Mouse (Mus musculus): ENCODE results near the gene Hbb-y. TPM values are rescaled to one million over a fixed set of nuclear protein-coding genes. Genes with fewer than 3 reads are reported as not detected.
"Not testable (repeated sequence)": the region's sequence is repeated elsewhere in the genome, so short reads cannot be mapped to it uniquely, and the experiment has no call there.

Hbb-y gene
- polyA plus RNA-seq, 1 experiment = 571 TPM

DNA sequence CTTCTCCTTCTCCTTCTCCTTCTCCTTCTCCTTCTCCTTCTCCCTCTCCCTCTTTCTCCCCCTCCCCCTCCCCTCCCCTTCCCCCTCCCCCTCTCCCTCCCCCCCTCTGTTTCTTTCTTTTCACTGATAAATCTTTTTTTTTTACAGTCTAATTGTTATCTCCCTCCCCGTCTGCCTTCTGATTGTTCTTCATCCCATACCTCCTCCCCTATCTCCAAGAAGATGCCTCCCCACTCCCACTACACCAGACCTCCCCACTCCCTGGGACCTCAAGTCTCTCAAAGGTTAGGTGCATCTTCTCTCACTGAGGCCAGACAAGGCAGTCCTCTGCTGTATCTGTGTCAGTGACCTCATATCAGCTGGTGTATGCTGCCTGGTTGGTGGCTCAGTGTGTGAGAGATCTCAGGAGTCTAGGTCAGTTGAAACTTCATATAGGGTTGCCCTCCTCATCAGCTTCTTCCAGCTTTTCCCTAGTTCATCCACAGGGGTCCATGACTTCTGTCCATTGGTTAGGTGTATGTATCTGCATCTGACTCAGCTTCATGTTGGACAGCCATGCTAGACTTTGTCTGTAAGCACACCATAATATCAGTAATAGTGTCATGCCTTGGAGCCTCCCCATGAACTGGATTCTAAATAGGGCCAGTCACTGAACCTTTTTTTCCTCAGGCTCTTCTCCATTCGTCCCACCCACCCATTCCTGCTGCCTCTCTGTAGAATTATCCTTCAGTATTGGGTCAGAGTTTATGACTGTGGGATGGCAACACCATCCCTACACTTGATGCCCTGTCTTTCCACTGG is 8.3 kb downstream of the Hbb-y start:
- no peak for DNase-seq (ENCODE audit: low read depth)
- TF ChIP-seq POLR2A (IDR thresholded peaks at IDR 0.05; ENCODE audit: borderline replicate concordance, extremely low read depth, insufficient read depth, insufficient read length, poor library complexity, severe bottlenecking) (no peak), CTCF (IDR thresholded peaks at IDR 0.05; ENCODE audit: borderline replicate concordance, extremely low read depth, insufficient read depth, insufficient read length) (no peak)

DNA sequence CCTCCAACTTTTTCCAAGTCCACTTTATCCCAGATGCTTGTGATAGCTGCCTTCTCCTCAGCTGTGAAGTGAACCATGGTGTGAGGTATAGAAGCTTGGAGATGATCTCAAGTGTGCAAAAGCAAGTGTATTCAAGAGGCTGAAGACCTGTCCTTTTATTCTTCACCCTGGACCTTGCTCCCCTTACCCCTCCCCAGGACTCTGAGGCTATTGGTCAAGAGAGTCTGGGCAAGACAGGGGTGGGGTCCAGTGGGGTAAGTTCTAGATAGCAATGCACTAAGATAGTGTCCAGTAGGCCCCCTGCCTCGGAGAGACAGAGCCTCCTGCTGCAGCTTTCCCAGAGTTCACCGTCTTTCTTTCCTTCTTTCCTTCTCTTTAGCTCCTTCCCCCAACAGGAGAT is 10.0 kb downstream of the Hbb-y start, which contains the start of gene Hbb-bh1:
Gene Hbb-bh1 (minus strand): TSS at position 131 of the 400 bp plus-strand sequence.
- no peak for DNase-seq (ENCODE audit: low read depth)
- TF ChIP-seq CTCF (IDR thresholded peaks at IDR 0.05; ENCODE audit: borderline replicate concordance, extremely low read depth, insufficient read depth, insufficient read length) (no peak), POLR2A (IDR thresholded peaks at IDR 0.05; ENCODE audit: borderline replicate concordance, extremely low read depth, insufficient read depth, insufficient read length, poor library complexity, severe bottlenecking) (no peak)

DNA sequence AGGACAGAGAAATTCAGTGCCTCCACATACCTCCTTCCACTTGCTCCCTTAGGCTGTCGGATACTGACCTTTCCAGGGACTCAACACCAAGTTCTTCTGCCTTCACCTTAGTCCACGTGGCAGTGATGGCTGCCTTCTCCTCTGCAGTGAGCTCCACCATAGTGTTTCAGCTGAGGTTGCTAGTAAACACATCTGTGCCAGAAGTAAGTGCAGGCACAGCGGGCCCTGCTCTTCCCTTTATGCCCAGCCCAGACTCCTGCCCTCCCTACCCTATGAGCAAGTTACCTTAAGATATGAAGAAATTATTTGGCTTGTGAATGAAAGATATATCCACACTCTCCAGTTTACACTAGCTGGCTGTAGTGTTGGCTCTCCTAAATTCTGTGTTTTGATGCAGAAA is 12.7 kb downstream of the Hbb-y start, which contains the start of gene Hbb-bh2:
Gene Hbb-bh2 (minus strand): TSS at position 253 of the 400 bp plus-strand sequence.
- no peak for DNase-seq (ENCODE audit: low read depth)
- no peak for TF ChIP-seq CTCF (IDR thresholded peaks at IDR 0.05; ENCODE audit: borderline replicate concordance, extremely low read depth, insufficient read depth, insufficient read length)
- TF ChIP-seq POLR2A (IDR thresholded peaks at IDR 0.05; ENCODE audit: borderline replicate concordance, extremely low read depth, insufficient read depth, insufficient read length, poor library complexity, severe bottlenecking) = no peak

DNA sequence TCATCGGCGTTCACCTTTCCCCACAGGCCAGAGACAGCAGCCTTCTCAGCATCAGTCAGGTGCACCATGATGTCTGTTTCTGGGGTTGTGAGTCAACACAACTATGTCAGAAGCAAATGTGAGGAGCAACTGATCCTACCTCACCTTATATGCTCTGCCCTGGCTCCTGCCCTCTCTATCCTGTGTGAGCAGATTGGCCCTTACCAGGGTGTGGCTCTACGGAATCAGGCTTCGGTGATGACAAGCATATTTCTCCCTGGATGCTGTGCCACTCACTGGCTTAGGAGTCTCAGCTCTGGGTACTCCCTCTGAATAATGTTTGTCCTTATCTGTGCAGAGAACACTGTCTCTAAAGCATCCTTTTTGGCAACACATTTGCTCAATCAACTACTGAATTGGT is 25.2 kb downstream of the Hbb-y start, which contains the start of gene Hbb-bs:
Gene Hbb-bs (minus strand): TSS at position 289 of the 400 bp plus-strand sequence.
- no peak for DNase-seq (ENCODE audit: low read depth)
- TF ChIP-seq CTCF (IDR thresholded peaks at IDR 0.05; ENCODE audit: borderline replicate concordance, extremely low read depth, insufficient read depth, insufficient read length) (no peak), POLR2A (IDR thresholded peaks at IDR 0.05; ENCODE audit: borderline replicate concordance, extremely low read depth, insufficient read depth, insufficient read length, poor library complexity, severe bottlenecking) (no peak)

DNA sequence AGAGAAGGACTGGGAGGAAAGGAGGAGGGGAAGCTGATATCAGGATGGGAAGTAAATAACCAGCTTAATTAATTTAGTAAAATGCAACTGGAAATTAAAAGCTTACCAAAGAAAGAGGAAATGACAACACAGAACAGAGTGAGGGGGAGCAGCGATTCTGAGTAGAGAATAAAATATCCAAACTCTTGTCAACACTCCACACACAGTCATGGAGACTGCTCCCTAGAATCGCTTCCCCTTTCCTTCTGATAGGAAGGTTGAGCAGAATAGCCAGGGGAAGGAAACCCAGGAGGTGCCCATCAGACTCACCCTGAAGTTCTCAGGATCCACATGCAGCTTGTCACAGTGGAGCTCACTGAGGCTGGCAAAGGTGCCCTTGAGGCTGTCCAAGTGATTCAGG is 25.9 kb downstream of the Hbb-y start:
- DNase-seq (ENCODE audit: low read depth) = not testable (repeated sequence)

DNA sequence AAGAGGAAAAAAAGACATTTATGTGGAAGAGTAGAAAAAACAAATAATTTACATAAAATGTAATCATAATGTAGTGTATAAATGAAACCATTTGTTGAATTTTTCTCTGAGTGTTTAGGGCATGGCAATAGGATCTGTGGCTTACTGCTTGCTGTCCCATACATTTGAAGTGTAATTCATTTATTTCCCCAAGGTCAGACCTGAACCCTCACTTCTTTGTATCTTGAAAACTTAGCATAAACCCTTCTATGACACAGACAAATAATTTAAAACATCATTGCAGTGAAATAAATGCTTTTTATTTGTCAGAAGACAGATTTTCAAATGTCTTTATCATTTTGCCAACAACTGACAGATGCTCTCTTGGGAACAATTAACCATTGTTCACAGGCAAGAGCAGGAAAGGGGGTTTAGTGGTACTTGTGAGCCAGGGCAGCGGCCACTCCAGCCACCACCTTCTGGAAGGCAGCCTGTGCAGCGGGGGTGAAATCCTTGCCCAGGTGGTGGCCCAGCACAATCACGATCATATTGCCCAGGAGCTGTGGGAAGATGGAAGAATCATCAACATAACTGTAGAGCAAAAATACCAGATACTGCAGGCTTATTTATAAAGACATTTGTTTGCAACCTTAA is 26.6 kb downstream of the Hbb-y start:
- TF ChIP-seq POLR2A (IDR thresholded peaks at IDR 0.05; ENCODE audit: borderline replicate concordance, extremely low read depth, insufficient read depth, insufficient read length, poor library complexity, severe bottlenecking) = no peak
- no peak for TF ChIP-seq CTCF (IDR thresholded peaks at IDR 0.05; ENCODE audit: borderline replicate concordance, extremely low read depth, insufficient read depth, insufficient read length)
- DNase-seq (ENCODE audit: low read depth) = no peak

DNA sequence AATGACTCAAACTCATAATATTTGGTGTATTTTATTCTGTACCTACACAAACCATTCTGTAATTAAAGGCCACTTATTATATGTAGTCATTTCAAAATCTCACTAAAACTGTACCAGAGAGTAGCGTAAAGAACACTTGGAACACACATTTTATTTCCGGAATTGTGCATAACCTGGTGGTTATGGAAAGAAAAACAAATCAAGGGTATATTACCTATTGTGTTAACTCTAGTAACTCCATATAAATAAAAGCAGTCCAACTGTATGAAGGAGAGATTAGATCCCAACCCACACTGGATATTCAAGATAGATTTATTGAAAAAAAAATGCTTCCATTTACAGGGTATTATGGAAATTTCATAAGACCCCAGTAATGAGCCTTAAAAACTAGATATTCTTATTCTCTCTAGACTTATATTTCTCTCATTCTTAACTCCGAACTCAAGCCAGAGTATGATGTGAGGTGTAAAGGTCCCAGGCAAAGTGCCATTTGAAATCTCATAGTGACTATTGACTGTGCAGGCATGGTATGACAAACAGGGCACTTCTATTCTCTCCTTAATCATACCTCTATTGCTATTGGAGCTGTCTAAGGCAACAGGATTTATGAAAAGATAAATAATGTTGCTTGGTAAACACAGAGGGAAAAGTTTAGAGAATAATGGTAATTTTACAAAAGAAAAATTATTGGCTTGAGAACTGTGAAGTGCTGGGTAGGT is 27.3 kb downstream of the Hbb-y start:
- TF ChIP-seq POLR2A (IDR thresholded peaks at IDR 0.05; ENCODE audit: borderline replicate concordance, extremely low read depth, insufficient read depth, insufficient read length, poor library complexity, severe bottlenecking) (no peak), CTCF (IDR thresholded peaks at IDR 0.05; ENCODE audit: borderline replicate concordance, extremely low read depth, insufficient read depth, insufficient read length) (no peak)
- no peak for DNase-seq (ENCODE audit: low read depth)

DNA sequence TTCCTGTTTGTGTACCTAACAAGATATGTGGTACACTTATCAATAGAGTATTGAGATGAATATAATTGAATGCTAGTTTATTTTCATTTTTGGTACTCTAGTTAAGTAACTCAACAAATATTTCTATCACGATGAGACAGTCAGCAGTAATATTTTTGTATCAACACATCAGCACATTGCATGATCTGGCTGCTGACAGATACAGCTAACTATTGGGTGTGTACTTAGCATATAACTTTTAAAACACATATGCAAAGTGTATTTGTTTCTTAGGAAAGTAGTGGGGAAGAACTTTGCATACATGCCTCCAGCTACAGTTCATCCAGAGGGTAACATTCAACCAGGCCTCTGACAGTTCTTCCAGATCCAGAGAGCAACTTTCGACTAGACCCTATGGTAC is 28.4 kb downstream of the Hbb-y start:
- no peak for DNase-seq (ENCODE audit: low read depth)
- TF ChIP-seq CTCF (IDR thresholded peaks at IDR 0.05; ENCODE audit: borderline replicate concordance, extremely low read depth, insufficient read depth, insufficient read length) (no peak), POLR2A (IDR thresholded peaks at IDR 0.05; ENCODE audit: borderline replicate concordance, extremely low read depth, insufficient read depth, insufficient read length, poor library complexity, severe bottlenecking) (no peak)

DNA sequence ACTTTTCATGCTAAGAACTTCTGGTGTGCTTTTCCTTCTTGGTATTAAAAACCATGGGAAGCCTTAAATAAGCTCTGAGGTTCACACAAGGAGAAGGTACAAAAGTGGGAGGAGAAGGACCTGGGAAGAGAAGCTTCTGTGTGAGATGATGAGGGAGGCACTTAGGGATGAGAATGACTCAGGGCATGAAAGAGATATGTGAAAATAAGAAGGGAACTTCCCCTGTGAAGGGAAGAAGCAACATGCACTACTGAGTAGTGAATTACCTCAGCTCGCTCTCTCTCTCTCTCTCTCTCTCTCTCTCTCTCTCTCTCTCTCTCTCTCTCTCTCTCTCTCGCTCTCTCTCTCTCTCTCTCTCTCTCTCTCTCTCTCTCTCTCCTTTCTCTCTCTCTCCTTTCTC is 37.9 kb downstream of the Hbb-y start:
- not testable (repeated sequence) for DNase-seq (ENCODE audit: low read depth)

DNA sequence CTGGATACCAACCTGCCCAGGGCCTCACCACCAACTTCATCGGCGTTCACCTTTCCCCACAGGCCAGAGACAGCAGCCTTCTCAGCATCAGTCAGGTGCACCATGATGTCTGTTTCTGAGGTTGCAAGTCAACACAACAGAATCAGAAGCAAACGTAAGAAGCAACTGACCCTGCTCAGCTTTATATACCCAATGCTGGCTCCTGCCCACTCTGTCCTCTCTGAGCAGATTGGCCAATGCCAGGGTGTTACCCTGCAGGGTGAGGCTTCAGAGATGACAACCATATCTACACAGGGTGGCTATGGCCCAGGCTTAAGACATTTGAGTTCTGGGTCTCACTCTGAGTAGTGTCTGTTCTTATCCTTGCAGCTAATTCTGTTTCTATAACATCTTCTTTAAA is 39.2 kb downstream of the Hbb-y start, which contains the start of gene Hbb-bt:
Gene Hbb-bt (minus strand): TSS at position 231 of the 400 bp plus-strand sequence.
- DNase-seq (ENCODE audit: low read depth) = no peak
- TF ChIP-seq POLR2A (IDR thresholded peaks at IDR 0.05; ENCODE audit: borderline replicate concordance, extremely low read depth, insufficient read depth, insufficient read length, poor library complexity, severe bottlenecking) (no peak), CTCF (IDR thresholded peaks at IDR 0.05; ENCODE audit: borderline replicate concordance, extremely low read depth, insufficient read depth, insufficient read length) (no peak)

DNA sequence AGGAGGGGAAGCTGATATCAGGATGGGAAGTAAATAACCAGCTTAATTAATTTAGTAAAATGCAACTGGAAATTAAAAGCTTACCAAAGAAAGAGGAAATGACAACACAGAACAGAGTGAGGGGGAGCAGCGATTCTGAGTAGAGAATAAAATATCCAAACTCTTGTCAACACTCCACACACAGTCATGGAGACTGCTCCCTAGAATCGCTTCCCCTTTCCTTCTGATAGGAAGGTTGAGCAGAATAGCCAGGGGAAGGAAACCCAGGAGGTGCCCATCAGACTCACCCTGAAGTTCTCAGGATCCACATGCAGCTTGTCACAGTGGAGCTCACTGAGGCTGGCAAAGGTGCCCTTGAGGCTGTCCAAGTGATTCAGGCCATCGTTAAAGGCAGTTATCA is 39.9 kb downstream of the Hbb-y start:
- not testable (repeated sequence) for DNase-seq (ENCODE audit: low read depth)

DNA sequence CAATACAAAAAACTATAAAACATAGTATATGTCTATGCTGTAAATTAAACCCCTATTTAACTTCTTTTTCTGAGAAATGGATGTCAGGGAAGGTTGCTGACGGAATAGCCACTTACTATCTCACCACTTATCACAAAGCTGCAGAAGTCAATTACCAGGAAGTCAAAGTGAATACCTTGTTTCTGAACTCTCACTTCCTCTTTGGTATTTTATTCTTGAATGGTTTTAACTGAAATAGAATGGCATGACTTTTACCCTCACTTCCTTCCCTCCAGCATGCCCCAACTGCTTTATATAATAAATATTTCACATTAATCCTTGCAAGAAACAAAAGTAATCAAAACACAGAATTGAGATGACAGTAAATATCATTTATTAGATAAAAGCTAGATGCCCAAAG is 40.8 kb downstream of the Hbb-y start:
- TF ChIP-seq CTCF (IDR thresholded peaks at IDR 0.05; ENCODE audit: borderline replicate concordance, extremely low read depth, insufficient read depth, insufficient read length) = no peak
- TF ChIP-seq POLR2A (IDR thresholded peaks at IDR 0.05; ENCODE audit: borderline replicate concordance, extremely low read depth, insufficient read depth, insufficient read length, poor library complexity, severe bottlenecking) = no peak
- no peak for DNase-seq (ENCODE audit: low read depth)
